Mouse (Mus musculus) CH12.LX (cell line): ENCODE data around the gene Ift46.

Source experiments
- IRF4 ChIP-seq: IDR thresholded peaks from 2 replicates; pipeline ENCODE4 v1.6.1; 2014; ENCODE audit warnings: low read depth, mild to moderate bottlenecking, inconsistent platforms, low read length, improper control_type of control experiment
- JUN ChIP-seq: IDR thresholded peaks from 2 replicates; pipeline ENCODE4 v1.6.1; 2011; ENCODE audit warnings: low read depth, mild to moderate bottlenecking, low read length, improper control_type of control experiment, moderate library complexity; ENCODE audit not compliant: insufficient read depth
- MAFK ChIP-seq: IDR thresholded peaks from 2 replicates; pipeline ENCODE4 v1.6.1; 2011; ENCODE audit warnings: low read length, improper control_type of control experiment; ENCODE audit not compliant: insufficient replicate concordance
- POLR2A ChIP-seq: IDR thresholded peaks from 2 replicates; pipeline ENCODE4 v1.6.1; 2011; ENCODE audit warnings: low read depth, mild to moderate bottlenecking, improper control_type of control experiment, low read length
- TCF12 ChIP-seq: IDR thresholded peaks from 2 replicates; pipeline ENCODE4 v1.6.1; 2014; ENCODE audit warnings: low read depth, mild to moderate bottlenecking, inconsistent platforms, low read length, improper control_type of control experiment
- UBTF ChIP-seq: IDR thresholded peaks from 2 replicates; pipeline ENCODE4 v1.6.1; 2012; ENCODE audit warnings: low read depth, mild to moderate bottlenecking, inconsistent platforms, low read length, improper control_type of control experiment, moderate library complexity
- USF1 ChIP-seq: IDR thresholded peaks from 2 replicates; pipeline ENCODE4 v1.6.1; 2014; ENCODE audit warnings: low read depth, mild to moderate bottlenecking, inconsistent platforms, low read length, improper control_type of control experiment

GRCm38 (mm10) chr9:44814179-44814578 lies 46.5 kb downstream of the Ift46 start:
- TF ChIP-seq MAFK (no peak), TCF12 (no peak), UBTF (no peak), USF1 (no peak), IRF4 (no peak), POLR2A (no peak), JUN (no peak)
